Mouse (Mus musculus): ENCODE data around the gene Pxt1. TPM values are rescaled to one million over a fixed set of nuclear protein-coding genes. Genes with fewer than 3 reads are reported as not detected.

The Pxt1 gene
- not detected in 2 replicates for polyA plus RNA-seq (2012; rRNA removed; ENCODE audit: low replicate concordance)

DNA sequence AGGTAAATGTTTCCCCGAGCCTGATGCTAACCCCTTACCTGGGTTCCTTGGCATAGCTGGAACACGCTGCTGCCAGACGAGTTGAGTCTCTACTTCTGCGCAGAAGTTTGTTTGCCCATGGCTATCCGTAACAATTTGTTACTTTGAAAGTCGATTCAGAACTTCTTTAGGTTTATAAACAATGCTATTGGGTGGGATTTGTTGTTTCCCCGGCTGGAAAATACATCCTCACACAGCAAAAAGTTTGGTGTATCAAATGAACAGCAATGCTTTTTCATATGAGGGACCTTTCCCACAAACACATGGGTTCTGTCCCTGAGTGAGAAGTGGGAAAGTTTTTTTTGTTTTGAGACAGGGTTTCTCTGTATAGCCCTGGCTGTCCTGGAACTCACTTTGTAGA, at the start of gene Pxt1:
TSS of gene Pxt1 (minus strand) at position 101 of the 400 bp plus-strand sequence.

DNA sequence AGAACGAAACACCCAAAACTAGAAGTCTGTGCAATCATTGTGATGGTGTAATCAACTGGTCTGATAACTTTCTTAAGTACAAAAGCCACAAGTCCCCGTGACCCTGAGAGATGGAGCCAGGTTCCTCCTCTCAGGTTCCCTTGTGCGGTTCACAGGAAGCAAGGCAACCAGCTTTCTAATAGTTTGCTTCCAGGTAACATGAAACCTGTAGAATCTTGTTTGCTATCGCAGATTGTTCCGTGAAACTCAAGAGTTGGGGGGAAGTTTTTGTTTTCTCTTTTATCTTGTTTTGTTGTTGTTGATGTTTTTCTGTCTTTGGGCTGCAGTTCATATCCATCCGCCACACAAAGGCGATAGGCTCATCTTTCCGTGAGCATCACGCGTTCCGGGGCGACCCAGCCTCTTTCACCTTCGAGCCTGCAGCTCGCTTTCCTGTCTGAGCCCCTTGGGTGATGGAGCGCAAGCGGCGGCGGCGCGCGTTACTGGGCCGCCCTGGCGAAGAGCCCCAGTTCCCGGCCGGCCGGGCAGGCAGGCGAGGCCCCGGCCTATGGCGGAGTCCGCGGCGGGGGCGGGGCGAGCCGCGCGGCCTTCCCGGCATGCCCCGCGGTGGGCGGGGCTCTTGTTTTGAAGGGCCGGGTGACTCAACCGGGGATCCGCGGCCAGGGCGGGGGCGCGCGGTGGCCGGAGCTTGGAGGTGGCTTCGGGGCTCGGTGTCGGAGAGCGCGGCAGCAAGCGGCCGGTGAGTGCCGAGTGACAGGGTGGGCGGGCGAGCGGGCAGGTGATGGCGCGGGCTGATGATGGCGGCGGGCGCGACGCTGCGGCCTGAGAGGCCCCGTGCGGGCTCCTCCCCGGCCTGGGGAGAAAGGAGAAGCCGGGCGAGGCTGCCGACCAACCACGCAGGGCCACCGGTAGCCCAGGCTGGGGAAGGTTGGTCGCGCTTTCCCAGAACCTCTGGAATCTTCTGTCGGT, 8.5 kb upstream of the Pxt1 start, which contains the start of gene Kctd20:
TSS of gene Kctd20 (plus strand) at position 120 of the 969 bp plus-strand sequence.

DNA sequence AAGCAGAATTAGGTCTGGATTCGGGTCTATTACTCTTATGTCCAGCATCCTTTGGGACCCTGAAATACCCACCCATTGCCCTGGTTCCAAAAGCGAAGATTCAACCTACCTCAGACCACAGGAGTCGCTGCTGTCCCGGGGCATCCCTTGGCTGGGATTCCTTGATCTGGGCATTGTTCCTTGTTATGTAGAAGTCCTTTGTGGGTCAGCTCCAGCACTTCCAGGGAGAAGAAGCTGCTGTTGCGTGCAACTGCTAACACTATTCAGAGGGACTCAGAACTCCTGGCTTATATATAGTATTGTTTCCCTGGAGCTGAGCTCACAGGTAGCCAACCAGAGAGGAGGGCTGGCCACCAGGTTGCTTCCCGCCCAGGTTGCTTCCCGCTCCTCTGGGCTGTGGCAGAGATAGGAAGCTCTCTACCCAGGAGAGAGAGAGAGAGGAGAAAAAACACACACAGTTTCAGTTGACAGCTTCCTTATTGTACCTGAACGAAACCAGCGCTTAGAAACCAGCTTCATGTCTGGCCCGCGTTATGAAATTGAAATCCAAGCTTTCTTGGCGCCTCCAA, 28.5 kb downstream of the Pxt1 start, which contains the start of gene 4930539E08Rik:
TSS of gene 4930539E08Rik (minus strand) at position 265 of the 569 bp plus-strand sequence.

Other genes with a start within 250 kb of the Pxt1 start
- 0.18 and 0.27 TPM in 2 replicates for gene AC170998.1, start 217.8 kb downstream of the Pxt1 start, polyA plus RNA-seq (2012; rRNA removed; ENCODE audit: low replicate concordance)
- 186 and 308 TPM in 2 replicates for gene Mapk13, start 174.5 kb downstream of the Pxt1 start, polyA plus RNA-seq (2012; rRNA removed; ENCODE audit: low replicate concordance)
- gene Brpf3, start 142.8 kb downstream of the Pxt1 start, polyA plus RNA-seq (2012; rRNA removed; ENCODE audit: low replicate concordance), result 70.1 and 79.9 TPM in 2 replicates
- 0.72 and 0.78 TPM in 2 replicates for gene Pnpla1, start 85.4 kb downstream of the Pxt1 start, polyA plus RNA-seq (2012; rRNA removed; ENCODE audit: low replicate concordance)
- 15.7 and 38.2 TPM in 2 replicates for gene 4930539E08Rik, start 28.5 kb downstream of the Pxt1 start, polyA plus RNA-seq (2012; rRNA removed; ENCODE audit: low replicate concordance)
- 9.8 and 23.4 TPM in 2 replicates for gene Kctd20, start 8.1 kb upstream of the Pxt1 start, polyA plus RNA-seq (2012; rRNA removed; ENCODE audit: low replicate concordance)
- gene Stk38, start 64.2 kb upstream of the Pxt1 start, polyA plus RNA-seq (2012; rRNA removed; ENCODE audit: low replicate concordance), result 144 and 172 TPM in 2 replicates
- 54.2 and 156 TPM in 2 replicates for gene Srsf3, start 88.8 kb upstream of the Pxt1 start, polyA plus RNA-seq (2012; rRNA removed; ENCODE audit: low replicate concordance)
- gene Cdkn1a, start 147.1 kb upstream of the Pxt1 start, polyA plus RNA-seq (2012; rRNA removed; ENCODE audit: low replicate concordance), result 102 and 238 TPM in 2 replicates
- gene Rab44, start 170.3 kb upstream of the Pxt1 start, polyA plus RNA-seq (2012; rRNA removed; ENCODE audit: low replicate concordance), result 0.39 and 0.45 TPM in 2 replicates